Mouse (Mus musculus) brain, embryonic 14.5 days (tissue): ENCODE data around the gene Tenm4.

ENCODE experiments used
- CTCF ChIP-seq: fragments of 200-500 bp; IDR thresholded peaks from 2 replicates; pipeline ENCODE4 v1.5.1; 2012; ENCODE audit warnings: inconsistent platforms, mild to moderate bottlenecking, moderate library complexity, borderline replicate concordance; ENCODE audit not compliant: insufficient read depth, insufficient read length; ENCODE audit errors: extremely low read depth
- POLR2A ChIP-seq: fragments of 200-500 bp; IDR thresholded peaks from 2 replicates; pipeline ENCODE4 v1.6.1; 2012; ENCODE audit warnings: mild to moderate bottlenecking, inconsistent platforms, borderline replicate concordance; ENCODE audit not compliant: poor library complexity, insufficient read depth, insufficient read length, severe bottlenecking; ENCODE audit errors: extremely low read depth

GRCm38 (mm10) chr7:96181751-96182150 lies 10.7 kb downstream of the Tenm4 start:
- TF ChIP-seq CTCF (no peak), POLR2A (no peak)
